Mouse (Mus musculus) CH12.LX (cell line): Measurements from ENCODE around the gene Tymp.

ENCODE experiments used
- CTCF ChIP-seq, 2 experiments: IDR thresholded peaks in 1 of 2; conservative IDR thresholded peaks in 1 of 2; 2 replicates each; pipeline ENCODE4 v1.5.1; 2011 to 2012; ENCODE audit warnings: low read depth in 2 of 2, low read length in 2 of 2, improper control_type of control experiment in 1 of 2, inconsistent platforms in 1 of 2, mild to moderate bottlenecking in 1 of 2, moderate library complexity in 1 of 2
- EP300 ChIP-seq: IDR thresholded peaks from 2 replicates; pipeline ENCODE4 v1.6.1; 2011; ENCODE audit warnings: low read length, improper control_type of control experiment
- ETS1 ChIP-seq: conservative IDR thresholded peaks from 2 replicates; pipeline ENCODE4 v1.6.1; 2012; ENCODE audit warnings: low read depth, mild to moderate bottlenecking, inconsistent platforms, low read length, improper control_type of control experiment, moderate library complexity
- MAFK ChIP-seq: IDR thresholded peaks from 2 replicates; pipeline ENCODE4 v1.6.1; 2011; ENCODE audit warnings: low read length, improper control_type of control experiment; ENCODE audit not compliant: insufficient replicate concordance
- SIN3A ChIP-seq: IDR thresholded peaks from 2 replicates; pipeline ENCODE4 v1.6.1; 2012; ENCODE audit warnings: low read length, improper control_type of control experiment, inconsistent platforms
- USF2 ChIP-seq: conservative IDR thresholded peaks from 2 replicates; pipeline ENCODE4 v1.6.1; 2011; ENCODE audit warnings: low read depth, low read length, improper control_type of control experiment

GRCm38 (mm10) chr15:89334774-89335537, 41.9 kb downstream of the Tymp start:
- no peak for TF ChIP-seq CTCF (conservative IDR thresholded peaks at IDR 0.05 in 1 of 2, IDR thresholded peaks at IDR 0.05 in 1 of 2; ENCODE audit: low read depth in 2 of 2, low read length in 2 of 2)
- no peak for TF ChIP-seq ETS1
- no peak for TF ChIP-seq USF2
- no peak for TF ChIP-seq MAFK
- TF ChIP-seq SIN3A: no peak
- no peak for TF ChIP-seq EP300
